Mouse (Mus musculus) embryonic facial prominence, embryonic 11.5 days (tissue): ENCODE data around the gene Dlgap1. TPM values are rescaled to one million over a fixed set of nuclear protein-coding genes. Genes with fewer than 3 reads are reported as not detected.

Experiments used
- ATAC-seq: fragments of 200-750 bp; cut with Nextera tagmentation; replicated peaks from 2 replicates; pipeline ENCODE4 v1.8.0; 2017; ENCODE audit warnings: low read depth; ENCODE audit not compliant: insufficient number of reproducible peaks, low FRiP score, low TSS enrichment
- DNase-seq: peaks from one replicate; pipeline ENCODE4 v3.0.0-alpha.2; 2015; ENCODE audit warnings: low spot score
- H3K27ac ChIP-seq: fragments of 300-500 bp; sonication (generic); replicated peaks from 2 replicates; pipeline ENCODE4 v1.5.1; 2014; ENCODE audit warnings: mild to moderate bottlenecking, low read depth, low read length, control low read depth
- H3K27me3 ChIP-seq: fragments of 300-500 bp; sonication (generic); 2 replicates; pipeline ENCODE4 v1.6.1; 2014; ENCODE audit warnings: mild to moderate bottlenecking, low read length, moderate library complexity, mixed read lengths; ENCODE audit not compliant: control insufficient read depth, insufficient read depth
- H3K36me3 ChIP-seq: fragments of 300-500 bp; sonication (generic); replicated peaks from 2 replicates; pipeline ENCODE4 v1.6.1; 2014; ENCODE audit warnings: low read depth, mild to moderate bottlenecking, low read length, moderate library complexity, mixed read lengths; ENCODE audit not compliant: control insufficient read depth, insufficient read depth
- H3K4me1 ChIP-seq: fragments of 300-500 bp; sonication (generic); 2 replicates; pipeline ENCODE4 v1.6.1; 2014; ENCODE audit warnings: low read length, mixed read lengths; ENCODE audit not compliant: control insufficient read depth, insufficient read depth
- H3K4me2 ChIP-seq: fragments of 300-500 bp; sonication (generic); 2 replicates; pipeline ENCODE4 v1.6.1; 2014; ENCODE audit warnings: low read depth, mild to moderate bottlenecking, control low read depth, low read length, moderate library complexity
- H3K4me3 ChIP-seq: fragments of 300-500 bp; sonication (generic); 2 replicates; pipeline ENCODE4 v1.5.1; 2014; ENCODE audit warnings: low read depth, low read length, control low read depth
- H3K9ac ChIP-seq: fragments of 300-500 bp; sonication (generic); replicated peaks from 2 replicates; pipeline ENCODE4 v1.6.1; 2014; ENCODE audit warnings: mild to moderate bottlenecking, control low read depth, low read length
- H3K9me3 ChIP-seq: fragments of 300-500 bp; sonication (generic); replicated peaks from 2 replicates; pipeline ENCODE4 v1.6.1; 2016; ENCODE audit warnings: mild to moderate bottlenecking, low read length, inconsistent platforms, mixed read lengths; ENCODE audit not compliant: control insufficient read depth
- WGBS: fragments of 180-500 bp; shearing (Covaris S2); extraction: QIAGEN DNeasy Blood & Tissue Kit; methylation state at CpG from one replicate; pipeline ENCODE4 v1.1.7; 2014; 5-methylcytosine and 5-hydroxymethylcytosine counted together
- polyA plus RNA-seq: library from polyadenylated mRNA; unstranded; fragments of >200 nt; fragmentation: Nextera tagmentation; extraction: Ambion mirVana; gene quantifications from 2 replicates; pipeline ENCODE4 v1.2.1, GENCODE M21; 2014

The Dlgap1 gene
- polyA plus RNA-seq, 1 experiment from 2014 or later: 2.4 TPM

DNA sequence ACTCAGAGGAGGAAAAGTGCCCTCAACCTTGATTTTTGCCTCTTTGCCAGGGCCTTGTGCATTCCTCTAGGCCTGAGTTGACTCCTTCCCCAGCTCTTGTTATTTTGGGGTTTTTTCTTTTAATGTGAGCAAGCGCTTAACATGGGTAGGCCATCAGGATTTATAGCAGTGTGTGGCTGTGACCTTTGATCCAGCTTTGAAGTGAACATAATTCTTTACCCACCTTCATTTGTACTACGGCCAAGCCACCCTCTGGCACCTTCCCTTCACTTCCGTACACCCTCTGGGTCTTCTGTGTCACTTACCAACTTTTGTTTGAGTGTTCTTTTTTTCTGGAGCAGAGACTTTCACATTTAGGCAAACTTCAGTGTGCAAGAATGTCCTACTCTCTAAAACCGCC lies 874.4 kb downstream of the Dlgap1 start:
- ATAC-seq (no peak), DNase-seq (no peak)
- Histone ChIP-seq H3K9ac (no peak overlapping the region), H3K9me3 (no peaks in the 10 kb centered on the region), H3K4me3 (no peak overlapping the region), H3K36me3 (no peaks in the 10 kb centered on the region; the same call in 1 of the 2 replicates), H3K4me1 (no peaks in the 10 kb centered on the region; the same call in 1 of the 2 replicates), H3K27ac (no peak overlapping the region), H3K4me2 (no peak overlapping the region), H3K27me3 (no peaks in the 10 kb centered on the region)
- 89% methylated on average over 4 of the region's 4 CpGs for WGBS

GRCm38 (mm10) chr17:70844971-70845370 lies 876.1 kb downstream of the Dlgap1 start:
- no peak for ATAC-seq
- H3K36me3 ChIP-seq: no peaks in the 10 kb centered on the region; the same call in 1 of the 2 replicates
- no peaks in the 10 kb centered on the region; the same call in 1 of the 2 replicates for H3K4me1 ChIP-seq
- no peaks in the 10 kb centered on the region for H3K9me3 ChIP-seq
- H3K27me3 ChIP-seq: no peaks in the 10 kb centered on the region
- H3K27ac ChIP-seq: no peak overlapping the region
- no peak for DNase-seq
- H3K4me2 ChIP-seq: no peak overlapping the region
- WGBS: 89% methylated on average over 10 of the region's 10 CpGs
- H3K4me3 ChIP-seq: no peak overlapping the region
- H3K9ac ChIP-seq: no peak overlapping the region

DNA sequence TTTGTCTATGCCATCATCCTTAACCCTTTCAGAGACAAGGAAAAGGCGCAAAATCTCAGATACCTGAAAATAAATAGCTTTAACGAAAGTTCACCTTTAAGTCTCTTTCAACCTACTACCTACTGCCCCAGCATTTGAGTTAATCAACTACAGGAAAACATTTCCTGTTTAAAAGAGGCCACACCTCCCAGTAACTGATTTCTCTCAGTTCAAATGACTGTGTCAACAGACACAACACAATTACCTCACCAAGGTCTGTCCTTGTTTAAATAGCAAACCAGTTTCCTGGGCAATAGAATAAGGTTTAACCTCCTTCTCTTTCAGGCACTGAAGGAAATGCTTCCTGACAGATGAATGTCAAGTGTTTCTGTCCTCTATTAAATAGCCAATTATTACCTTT lies 876.7 kb downstream of the Dlgap1 start:
- Histone ChIP-seq H3K27ac (no peak overlapping the region), H3K9me3 (no peaks in the 10 kb centered on the region), H3K27me3 (no peaks in the 10 kb centered on the region), H3K4me1 (no peaks in the 10 kb centered on the region; the same call in 1 of the 2 replicates), H3K36me3 (no peaks in the 10 kb centered on the region; the same call in 1 of the 2 replicates), H3K4me3 (no peak overlapping the region), H3K9ac (no peak overlapping the region), H3K4me2 (no peak overlapping the region)
- WGBS: 83% methylated on average over 2 of the region's 2 CpGs
- no peak for DNase-seq
- ATAC-seq: no peak

GRCm38 (mm10) chr17:70846111-70846644 lies 877.3 kb downstream of the Dlgap1 start:
- Histone ChIP-seq H3K4me1 (no peaks in the 10 kb centered on the region; the same call in 1 of the 2 replicates), H3K9me3 (no peaks in the 10 kb centered on the region), H3K27ac (no peak overlapping the region), H3K27me3 (no peaks in the 10 kb centered on the region), H3K36me3 (no peaks in the 10 kb centered on the region; the same call in 1 of the 2 replicates), H3K4me3 (no peak overlapping the region), H3K4me2 (no peak overlapping the region), H3K9ac (no peak overlapping the region)
- WGBS: 85% methylated on average over 8 of the region's 8 CpGs
- DNase-seq (no peak), ATAC-seq (no peak)

DNA sequence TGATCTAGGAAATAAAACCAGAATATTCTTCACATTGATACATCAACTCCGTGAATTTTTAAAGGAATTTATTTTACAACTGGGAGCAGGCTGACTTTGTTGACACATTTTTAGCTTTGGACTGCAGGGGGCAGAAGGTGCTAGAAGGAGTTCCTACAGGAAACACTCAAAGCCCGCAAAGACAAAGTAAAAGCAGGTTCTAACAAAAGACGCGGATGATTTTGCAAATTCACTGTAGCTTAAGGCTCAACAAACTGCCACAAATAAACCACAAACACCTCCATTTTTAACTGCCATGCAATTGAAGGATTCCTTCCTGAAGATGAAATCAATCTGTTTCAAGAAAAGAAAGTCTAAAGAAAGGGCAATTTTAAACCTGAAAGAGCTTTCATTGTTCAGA lies 878.2 kb downstream of the Dlgap1 start:
- no peak overlapping the region for H3K4me2 ChIP-seq
- no peaks in the 10 kb centered on the region for H3K27me3 ChIP-seq
- 5% methylated on average over 4 of the region's 4 CpGs for WGBS
- no peak overlapping the region for H3K27ac ChIP-seq
- H3K4me3 ChIP-seq: no peak overlapping the region
- ATAC-seq: no peak
- H3K9me3 ChIP-seq: no peaks in the 10 kb centered on the region
- peak; percentile 83 for DNase-seq
- no peaks in the 10 kb centered on the region for H3K36me3 ChIP-seq
- H3K4me1 ChIP-seq: no peaks in the 10 kb centered on the region; the same call in 1 of the 2 replicates
- peak overlapping the region; percentile 40; the same call in 1 of the 2 replicates for H3K9ac ChIP-seq

DNA sequence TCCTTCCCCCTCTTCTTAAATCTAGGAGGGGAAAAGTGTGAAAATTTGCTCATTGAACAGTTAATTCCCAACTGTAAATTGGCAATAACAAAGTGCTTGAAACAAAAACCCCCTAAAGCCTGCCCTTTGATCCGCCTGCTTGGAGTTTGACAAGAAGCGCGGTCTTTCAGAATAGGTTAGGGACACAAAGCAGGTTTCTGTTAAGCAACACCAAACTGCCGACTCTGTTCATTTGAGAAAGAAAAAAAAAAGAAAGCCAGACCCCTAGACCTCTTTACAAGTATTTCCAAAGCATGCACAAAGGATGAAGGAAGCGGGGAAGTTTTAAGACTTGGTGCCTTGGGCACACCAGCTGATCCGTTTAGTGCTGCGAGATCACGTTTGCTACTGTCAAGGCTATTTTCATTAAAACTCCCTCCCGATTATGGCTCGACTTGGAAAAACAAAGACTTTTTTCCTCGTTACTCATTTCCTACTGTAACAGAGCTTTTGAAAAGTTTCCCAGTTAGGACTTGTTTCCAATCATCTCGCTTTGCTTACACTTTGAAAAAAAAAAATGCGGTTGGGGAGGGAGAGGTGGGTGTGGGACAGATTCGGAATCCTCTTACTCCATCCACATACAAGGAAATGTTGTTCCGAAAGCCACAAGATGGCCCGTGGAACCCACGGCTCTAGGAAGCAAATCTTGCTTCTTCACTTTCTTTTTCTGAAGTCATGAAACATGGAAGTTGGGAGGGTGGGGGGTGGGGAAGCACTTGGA lies 879.1 kb downstream of the Dlgap1 start:
- H3K4me1 ChIP-seq: no peaks in the 10 kb centered on the region; the same call in 1 of the 2 replicates
- peak overlapping the region; percentile 65 for H3K4me3 ChIP-seq
- under 1% methylated on average over 17 of the region's 17 CpGs for WGBS
- no peaks in the 10 kb centered on the region for H3K27me3 ChIP-seq
- peak overlapping the region; percentile 95 for H3K27ac ChIP-seq
- ATAC-seq (no peak), DNase-seq (peak; percentile 75)
- H3K36me3 ChIP-seq: no peaks in the 10 kb centered on the region
- H3K9me3 ChIP-seq: no peaks in the 10 kb centered on the region
- peak overlapping the region; percentile 91 for H3K4me2 ChIP-seq
- peak overlapping the region; percentile 91 for H3K9ac ChIP-seq

GRCm38 (mm10) chr17:70848511-70849398 lies 879.9 kb downstream of the Dlgap1 start:
- Histone ChIP-seq H3K4me2 (peak overlapping the region; percentile 91), H3K27ac (peak overlapping the region; percentile 95), H3K36me3 (no peaks in the 10 kb centered on the region), H3K9ac (peak overlapping the region; percentile 91), H3K9me3 (no peaks in the 10 kb centered on the region), H3K4me3 (peak overlapping the region; percentile 65), H3K4me1 (no peaks in the 10 kb centered on the region; the same call in 1 of the 2 replicates), H3K27me3 (no peaks in the 10 kb centered on the region)
- WGBS: under 1% methylated on average over 23 of the region's 23 CpGs
- DNase-seq: peak; percentile 73
- peak; percentile 25 for ATAC-seq
